Mouse (Mus musculus) T-helper 1 cell (primary cell): ENCODE results near the gene Zfp523.

ENCODE experiments used
- in situ Hi-C: fragments of 300-600 bp; cut with MboI, MseI; formaldehyde crosslinking; loops from one replicate; pipeline ENCODE4 v1.15.1; 2025; ENCODE audit warnings: high pct_unique_total_duplicates

The Zfp523 gene

GRCm38 (mm10) chr17:28242296-28242695 lies 65.4 kb downstream of the Zfp523 start:
- in situ Hi-C loops = no loop called here

- in situ Hi-C loops = no loop called here
These were observed 67.3 kb downstream of the Zfp523 start for GRCm38 (mm10) chr17:28244214-28244613.

GRCm38 (mm10) chr17:28244714-28245113 lies 67.8 kb downstream of the Zfp523 start:
- in situ Hi-C loops = loop anchor here (5.0 kb wide), 1 partner anchor 58 kb away; no protein-coding TSS in a partner anchor

- in situ Hi-C loops = loop anchor here (5.0 kb wide), 1 partner anchor 56 kb away; no protein-coding TSS in a partner anchor
These were observed 69.7 kb downstream of the Zfp523 start for GRCm38 (mm10) chr17:28246640-28247039.

GRCm38 (mm10) chr17:28247613-28248012 lies 70.7 kb downstream of the Zfp523 start:
- in situ Hi-C loops = loop anchor here (5.0 kb wide), 1 partner anchor 55 kb away; no protein-coding TSS in a partner anchor

- in situ Hi-C loops = loop anchor here (5.0 kb wide), 1 partner anchor 53 kb away; no protein-coding TSS in a partner anchor
These were observed 72.1 kb downstream of the Zfp523 start for GRCm38 (mm10) chr17:28249062-28249461.

GRCm38 (mm10) chr17:28251579-28252280 lies 74.8 kb downstream of the Zfp523 start:
- in situ Hi-C loops = no loop called here

GRCm38 (mm10) chr17:28252281-28252648 lies 75.3 kb downstream of the Zfp523 start:
- in situ Hi-C loops = no loop called here

GRCm38 (mm10) chr17:28253216-28253615 lies 76.3 kb downstream of the Zfp523 start:
- in situ Hi-C loops = no loop called here

- in situ Hi-C loops = no loop called here
These were observed 77.9 kb downstream of the Zfp523 start for GRCm38 (mm10) chr17:28254804-28255203.
